Mouse (Mus musculus) urinary bladder, adult 2 months (tissue): Measurements from ENCODE around the gene Skida1. TPM values are rescaled to one million over a fixed set of nuclear protein-coding genes. Genes with fewer than 3 reads are reported as not detected.
A peak's percentile ranks its signal among the peaks of the same experiment; 100 is the strongest.

Source experiments
- DNase-seq: peaks from one replicate; pipeline ENCODE4 v3.0.0; 2022; ENCODE audit warnings: low spot score
- polyA plus RNA-seq: library from polyadenylated mRNA; depleted of rRNA; stranded (reverse); fragments of >200 nt; gene quantifications from 2 replicates; pipeline ENCODE4 v1.2.3, GENCODE M21; 2012

The Skida1 gene
- polyA plus RNA-seq, 1 experiment: 3.4 TPM

DNA sequence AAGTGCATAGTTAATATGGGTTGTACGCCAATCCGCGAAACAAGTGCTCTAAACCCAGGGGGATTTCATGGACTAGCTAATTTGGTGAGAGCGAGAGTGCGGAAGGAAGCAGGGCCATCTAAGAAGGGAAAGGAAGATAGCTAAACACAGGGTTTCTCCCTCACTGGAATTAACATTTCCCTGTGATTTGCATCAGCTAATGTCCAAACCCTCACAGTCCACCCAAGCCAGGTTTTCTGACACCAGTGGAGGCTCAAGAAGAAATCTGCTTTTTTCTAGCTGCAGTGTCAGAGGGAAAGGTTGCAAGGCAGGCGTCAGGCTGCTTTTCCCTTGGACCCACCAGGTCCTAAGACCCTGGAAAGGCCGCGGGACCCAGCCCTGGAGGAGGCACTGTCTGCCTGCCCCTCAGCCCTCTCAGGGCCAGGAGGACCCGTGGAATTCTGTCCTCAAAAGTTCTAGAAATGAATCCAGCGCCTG lies 9.9 kb downstream of the Skida1 start:
- no peak for DNase-seq

DNA sequence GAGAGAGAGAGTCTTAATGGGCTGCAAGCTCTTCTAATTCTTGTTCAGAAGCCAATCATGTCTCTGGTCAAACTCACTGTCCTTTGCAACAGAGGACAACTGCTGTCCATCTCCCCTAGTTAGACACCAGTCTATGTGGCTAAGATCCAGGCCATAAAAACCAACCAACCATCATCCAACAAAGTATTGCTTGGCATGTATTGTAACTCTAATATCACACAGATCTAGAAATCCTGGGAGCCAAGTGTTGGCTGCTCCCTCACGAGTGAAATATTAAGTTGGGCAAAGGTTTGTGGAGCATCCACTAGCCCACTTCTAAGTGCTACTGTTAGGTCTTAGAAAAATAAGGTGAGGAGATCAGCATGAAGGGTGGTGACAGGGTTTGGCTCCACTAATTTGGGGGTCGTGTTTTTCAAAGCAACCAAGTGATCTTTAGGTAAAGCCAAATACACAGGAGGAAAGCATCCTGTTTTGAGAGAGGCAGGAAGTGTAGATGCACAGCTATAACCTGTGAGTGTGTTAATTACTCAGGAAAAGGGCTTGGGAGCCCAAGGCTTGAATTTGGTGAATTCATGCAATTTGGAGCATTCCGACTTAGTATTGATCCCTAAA lies 10.6 kb downstream of the Skida1 start:
- DNase-seq: no peak

DNA sequence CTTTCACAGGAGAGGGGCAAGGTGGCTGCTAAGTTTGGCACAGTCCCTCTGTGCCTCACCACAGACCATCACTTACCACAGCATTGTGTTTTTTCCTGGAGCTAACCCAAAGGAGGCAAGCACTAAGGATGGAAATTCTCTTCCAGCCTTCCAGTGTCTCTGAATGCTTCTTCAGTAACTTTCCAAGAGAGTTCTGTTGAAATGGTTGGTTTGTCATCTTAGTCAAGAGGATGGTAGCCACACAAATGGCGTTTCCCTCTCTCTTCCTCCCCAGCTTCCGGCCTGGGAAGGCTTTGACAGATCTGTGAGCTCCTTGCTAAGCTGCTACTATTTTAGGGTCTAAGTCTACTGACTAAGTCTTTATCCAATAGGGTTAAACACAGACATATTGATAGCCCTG lies 11.4 kb downstream of the Skida1 start, which contains the start of gene A930004D18Rik:
Gene A930004D18Rik, minus strand, starts transcription at position 247 of the 400 bp plus-strand sequence.
- DNase-seq: no peak

DNA sequence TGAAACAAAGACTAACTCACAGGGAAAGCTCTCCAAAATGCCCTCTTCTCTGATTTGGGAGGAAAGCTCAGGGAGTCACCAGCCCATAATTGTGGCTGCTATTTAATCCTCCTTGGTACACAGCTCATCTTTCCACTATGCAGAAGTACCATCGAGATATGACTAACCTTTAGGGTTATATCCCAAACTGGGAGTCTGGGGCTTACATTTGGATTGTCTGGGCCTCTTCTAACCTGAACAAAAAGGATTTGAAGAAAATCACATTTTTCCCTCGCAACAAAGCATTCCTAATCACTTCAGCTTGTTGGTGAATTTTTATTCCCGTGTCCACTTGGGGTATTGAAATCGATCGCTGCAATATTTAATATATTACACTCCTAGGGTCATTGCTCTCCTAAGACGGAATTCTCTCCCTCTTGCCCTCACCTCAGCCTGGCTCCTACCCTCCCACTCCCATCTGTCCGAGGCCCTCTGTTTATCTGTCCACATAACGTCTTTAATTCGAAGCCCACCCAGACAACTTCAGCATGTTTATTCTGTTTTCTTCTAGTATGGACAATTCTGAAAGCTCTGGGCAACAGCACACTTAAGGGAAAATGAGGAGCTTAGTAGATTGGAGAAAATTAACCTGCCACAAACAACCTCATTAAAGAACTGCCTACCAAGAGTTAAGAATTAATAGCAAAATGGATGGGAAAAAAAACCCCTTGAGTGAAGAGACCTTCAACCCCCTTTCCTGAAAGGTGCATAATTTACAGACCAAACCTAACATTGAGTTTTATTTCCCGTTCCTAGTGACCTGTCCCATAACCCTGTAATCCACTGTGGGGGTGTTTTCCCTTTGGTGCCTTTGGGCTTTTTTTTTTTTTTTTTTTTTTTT lies 14.2 kb downstream of the Skida1 start:
- DNase-seq: no peak

DNA sequence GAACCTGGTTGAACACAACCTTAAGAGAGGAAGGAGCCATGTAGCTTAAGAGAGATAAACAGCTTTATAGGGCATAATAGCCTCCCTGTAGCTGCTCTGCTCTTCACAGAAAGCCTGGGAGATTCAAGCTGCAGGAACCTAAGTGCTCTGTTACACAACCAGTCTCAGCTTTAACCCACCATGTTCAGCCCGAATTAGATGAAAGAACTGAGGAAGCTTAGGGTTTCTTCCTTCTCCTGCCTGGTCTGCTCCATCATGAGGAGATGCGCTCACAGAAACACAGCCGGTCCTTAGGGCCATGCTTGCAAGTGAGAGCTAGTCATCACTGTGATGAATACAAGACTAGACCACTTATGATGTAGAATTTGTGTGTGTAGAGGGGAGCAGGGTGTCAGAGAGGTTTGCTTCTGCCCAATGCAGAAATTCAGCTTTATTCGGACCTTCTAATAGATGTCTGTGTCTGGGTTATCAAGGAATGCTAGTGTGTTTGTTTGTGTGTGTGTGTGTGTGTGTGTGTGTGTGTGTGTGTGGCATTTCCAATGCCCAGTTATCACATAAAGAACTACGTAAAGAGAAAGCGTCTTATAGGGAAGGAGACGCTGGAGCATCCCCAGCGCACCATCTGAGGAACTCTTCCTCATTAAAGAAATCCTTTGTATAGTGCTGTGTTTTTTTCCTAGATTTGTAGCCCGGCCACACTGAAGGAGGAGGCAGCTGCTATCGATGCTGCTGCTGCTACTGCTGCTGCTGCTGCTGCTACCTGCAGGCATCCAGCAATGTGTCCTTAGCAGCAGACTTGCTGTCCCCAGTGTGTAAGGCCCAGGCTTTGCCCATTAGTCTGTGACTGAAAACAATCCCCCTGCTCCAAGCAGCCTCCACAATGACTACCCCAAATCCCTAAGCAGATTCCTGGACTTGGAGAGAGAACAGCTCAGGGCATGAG lies 15.4 kb downstream of the Skida1 start:
- no peak for DNase-seq

DNA sequence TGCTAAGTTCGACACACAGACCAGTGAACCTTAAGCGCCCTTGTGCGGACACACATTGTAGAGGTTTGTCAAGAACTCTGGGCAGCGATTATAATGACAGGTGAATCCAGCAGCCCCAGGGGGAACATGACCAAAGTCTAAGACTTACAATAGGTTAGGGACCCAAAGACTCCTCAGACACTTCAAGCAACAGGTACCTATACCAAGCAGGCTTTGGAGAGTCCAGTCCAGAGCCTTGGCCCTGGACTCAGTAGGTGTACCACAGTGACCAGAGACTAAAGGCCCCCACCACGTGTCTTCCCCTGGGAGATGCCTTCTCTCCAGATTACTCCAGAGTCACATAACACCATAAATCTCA lies 16.3 kb downstream of the Skida1 start:
- DNase-seq: no peak

DNA sequence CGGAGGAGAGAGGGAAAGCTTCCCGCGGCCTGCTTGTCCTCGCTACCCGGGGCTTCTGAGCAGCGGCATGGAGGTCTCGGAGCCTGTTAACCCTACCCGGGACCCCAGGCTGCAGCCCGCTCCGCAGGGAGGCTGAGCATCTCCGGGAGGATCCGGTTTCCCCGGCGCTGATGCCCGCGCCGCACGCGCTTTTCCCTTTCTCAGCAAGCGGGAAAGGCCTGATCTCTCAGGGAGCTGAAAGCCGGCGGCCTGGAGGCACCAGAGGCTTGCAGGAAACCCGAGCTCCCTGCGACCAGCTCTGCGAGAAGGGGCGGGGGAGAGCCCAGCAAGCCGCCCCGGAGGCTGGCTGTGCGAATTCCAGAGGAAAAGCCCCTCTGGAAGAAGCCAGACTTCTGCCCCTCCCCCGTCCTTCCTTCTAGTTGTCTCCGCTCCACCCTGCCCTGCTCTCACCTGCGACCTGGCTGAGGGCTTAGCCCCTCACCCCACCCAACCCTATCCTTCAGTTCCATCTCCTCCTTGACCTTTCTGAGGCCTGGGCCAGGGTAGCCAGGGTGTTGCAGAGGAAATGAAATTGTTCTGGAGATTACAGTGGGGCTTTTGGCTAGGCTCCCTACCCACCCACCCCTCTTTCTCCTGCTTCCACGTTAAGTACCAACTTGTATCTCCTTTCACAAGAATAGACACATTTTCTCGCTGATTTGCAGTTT lies 16.9 kb downstream of the Skida1 start:
- DNase-seq: peak; percentile 54

DNA sequence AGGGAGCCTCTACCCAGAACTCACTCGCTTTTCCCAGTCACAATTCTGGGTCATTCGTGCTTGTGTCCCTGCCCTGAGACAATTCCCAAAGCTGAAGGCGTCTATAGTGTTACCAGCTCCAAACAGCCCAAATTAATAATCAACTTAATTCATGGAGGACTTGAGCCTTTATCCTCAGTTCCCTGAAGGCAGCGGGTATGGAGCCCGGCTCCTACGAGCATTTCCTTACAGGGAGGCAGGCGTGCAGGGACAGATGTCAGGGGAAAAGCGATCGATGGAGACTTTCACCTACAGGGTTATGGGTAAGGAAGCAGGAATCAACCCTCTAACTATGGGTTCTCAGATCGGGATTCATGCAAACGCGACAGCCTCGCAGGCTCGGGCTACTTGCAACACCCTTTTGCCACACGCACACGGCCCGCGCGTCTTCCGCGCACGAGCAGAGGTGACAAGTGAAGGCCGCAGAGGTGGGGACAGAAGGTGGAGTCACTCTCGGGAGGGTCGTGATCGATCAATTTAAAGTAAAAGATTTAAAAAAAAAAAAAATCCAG lies 17.5 kb downstream of the Skida1 start:
- peak; percentile 34 for DNase-seq

DNA sequence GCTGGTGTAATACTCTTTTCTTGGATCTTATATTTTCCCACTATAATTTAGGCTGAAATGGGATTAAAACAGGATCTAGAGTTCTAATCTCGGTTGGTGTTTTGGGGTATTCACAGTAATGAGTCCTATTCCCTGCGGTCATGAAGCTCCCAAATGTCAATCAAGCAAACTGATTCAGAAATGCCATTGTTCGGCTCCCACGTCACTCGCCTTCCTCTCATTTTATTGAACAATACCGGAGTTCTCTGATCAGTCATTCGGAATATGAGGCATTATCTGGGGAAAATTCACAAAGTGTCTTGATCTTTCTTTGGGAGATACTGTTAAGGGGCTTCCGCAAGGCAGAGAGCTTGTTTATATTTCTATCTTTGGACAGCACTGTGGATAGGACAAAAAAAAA lies 18.3 kb downstream of the Skida1 start:
- DNase-seq: no peak

DNA sequence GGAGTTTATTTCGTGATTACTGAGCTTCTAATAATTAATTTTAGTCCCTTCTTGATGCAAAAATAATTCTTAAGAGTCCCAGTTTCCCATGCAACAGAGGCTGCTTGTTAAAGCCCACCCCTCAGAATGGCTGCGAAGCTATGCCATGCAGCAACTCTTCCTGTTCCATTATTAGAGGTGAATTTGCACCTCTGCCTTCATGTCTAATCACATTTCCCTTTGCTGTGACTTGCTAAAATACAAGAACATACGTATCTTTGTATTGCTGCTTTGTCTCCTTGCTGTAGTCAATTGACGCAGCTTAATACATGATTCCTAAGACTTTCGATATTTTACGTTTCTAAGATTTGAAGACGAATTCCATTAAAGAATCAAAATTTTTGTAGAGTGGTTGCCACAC lies 19.2 kb downstream of the Skida1 start:
- no peak for DNase-seq

DNA sequence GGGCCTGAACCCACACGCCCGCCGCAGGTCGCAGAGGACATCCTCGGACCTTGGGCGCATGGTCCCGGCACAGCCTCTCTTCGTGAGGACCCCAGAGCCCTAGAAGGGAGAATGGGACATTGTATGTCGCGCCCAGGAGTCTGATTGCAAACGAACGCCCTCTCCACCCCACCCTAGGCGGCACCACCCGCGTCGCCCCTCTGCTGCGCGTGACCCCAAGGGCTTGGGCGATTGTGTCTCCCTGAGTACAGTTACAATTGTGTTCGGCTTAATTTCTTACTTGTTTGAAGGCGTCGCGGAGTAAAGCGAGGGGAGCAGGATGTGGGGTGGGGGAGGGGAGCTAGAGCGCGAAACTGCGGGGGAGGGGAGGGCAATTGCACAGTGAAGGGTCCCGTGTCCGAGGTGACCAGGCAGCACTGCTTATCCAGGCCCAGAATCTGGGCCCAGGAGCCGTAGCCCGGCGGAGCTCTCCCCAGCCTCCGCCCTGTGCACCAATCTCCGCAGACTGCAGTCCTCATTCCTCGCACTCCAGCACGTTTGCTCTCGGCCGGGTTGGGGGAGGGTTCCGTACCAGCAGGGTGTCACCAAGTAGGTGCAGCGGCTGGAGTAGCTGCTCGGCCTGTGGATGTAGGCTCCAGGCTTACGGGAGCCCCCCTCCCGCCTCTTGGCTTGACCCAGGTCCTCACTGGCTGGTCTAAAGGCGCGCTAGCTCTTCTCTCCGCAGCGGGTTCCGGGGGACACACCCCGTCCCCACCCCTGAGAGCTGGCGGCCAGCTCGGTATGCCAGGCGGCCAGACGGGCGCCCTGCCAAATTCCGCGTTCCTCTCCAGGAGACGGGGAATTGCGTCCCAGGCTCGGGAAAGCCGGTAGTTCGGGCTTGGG lies 20.5 kb downstream of the Skida1 start:
- peak; percentile 91 for DNase-seq

DNA sequence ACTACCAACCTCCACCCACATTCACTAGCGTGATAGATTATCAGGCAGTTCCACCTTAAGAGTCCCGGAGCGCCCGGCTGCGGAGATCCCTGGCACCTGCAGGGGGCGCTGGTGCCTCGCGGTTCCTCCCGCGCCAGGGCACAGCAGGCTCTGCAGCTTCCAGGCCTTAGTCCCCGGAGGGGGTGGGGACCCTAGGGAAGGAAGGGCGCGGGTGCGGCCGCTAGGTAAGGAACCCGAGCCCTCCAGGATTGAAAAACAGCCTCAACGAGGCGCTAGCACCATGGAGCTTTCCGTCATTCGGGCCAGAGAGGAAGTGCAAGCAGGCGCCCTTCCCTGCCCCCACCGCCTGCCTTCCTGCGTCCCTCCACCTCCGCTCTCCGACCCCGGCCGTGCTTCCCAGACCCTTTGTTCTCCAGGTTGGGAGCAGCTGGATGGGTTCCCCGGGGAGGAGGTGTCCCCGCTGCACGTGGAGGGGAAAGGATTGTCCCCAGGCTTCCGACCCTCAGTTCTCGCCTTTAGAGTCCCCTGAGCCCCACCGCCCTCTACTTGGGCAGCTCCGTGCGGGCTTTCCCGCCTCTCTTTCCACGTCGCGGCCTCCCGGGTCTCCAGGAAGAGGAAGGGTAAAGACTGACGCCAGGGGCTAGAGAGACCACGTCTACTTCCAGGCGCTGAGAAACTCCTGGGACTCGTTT lies 21.3 kb downstream of the Skida1 start:
- DNase-seq: peak; percentile 97

DNA sequence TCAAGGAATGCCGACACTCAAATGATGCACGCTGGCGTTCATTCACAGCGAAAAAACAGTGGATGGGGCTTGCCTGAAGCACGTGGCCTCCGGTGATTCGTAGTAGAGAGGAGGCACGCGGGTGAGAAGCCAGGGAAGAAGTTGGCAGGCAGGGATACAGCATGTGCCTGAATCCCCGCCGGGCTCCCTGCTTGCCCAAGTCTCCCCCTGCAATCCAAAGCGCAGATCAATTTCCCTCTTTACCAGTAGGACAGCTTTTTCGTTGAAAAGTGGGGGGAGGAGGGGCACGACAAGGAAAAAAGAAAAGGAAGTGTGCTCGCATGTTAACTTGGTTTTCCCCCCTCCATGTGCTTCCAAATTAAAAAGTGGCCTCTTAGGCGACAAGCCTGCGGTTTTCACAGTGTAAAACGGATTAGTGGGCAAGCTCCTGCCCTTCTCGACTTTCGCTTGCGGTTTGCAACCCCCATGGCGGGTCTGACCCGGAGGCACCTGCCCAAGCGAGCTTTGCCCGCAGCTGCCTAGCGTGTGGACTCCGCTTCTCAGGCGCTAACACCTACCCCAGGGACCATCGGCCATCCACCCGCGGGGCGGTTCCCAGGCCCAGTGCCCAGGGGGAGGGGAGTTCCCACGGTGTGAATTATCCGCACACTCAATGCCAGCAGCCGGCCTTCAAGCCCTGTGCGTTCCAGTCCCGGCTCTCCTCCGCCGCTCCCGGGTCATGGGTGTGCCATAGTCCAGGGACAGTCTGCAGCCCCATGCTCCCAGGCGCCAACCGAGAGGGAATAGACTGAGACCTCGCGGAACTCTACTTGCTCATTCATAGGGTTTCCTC lies 22.5 kb downstream of the Skida1 start:
- peak; percentile 53 for DNase-seq

DNA sequence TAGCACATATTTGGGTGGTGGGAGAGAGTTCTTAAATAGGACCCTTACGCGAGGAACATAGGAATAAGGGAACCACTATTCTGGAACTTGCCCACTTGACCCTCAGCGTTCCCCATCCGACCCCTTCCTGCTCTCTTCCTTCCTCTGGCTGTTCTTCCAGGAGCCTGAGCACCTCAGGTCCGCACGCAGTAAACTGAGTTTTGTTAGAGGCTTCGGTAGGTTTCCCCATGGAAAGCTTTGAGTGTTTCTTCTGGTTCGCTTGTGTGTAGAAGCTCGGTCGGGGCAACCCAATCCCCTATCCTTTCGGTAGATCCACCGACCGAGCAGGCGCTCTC lies 23.1 kb downstream of the Skida1 start:
- no peak for DNase-seq

DNA sequence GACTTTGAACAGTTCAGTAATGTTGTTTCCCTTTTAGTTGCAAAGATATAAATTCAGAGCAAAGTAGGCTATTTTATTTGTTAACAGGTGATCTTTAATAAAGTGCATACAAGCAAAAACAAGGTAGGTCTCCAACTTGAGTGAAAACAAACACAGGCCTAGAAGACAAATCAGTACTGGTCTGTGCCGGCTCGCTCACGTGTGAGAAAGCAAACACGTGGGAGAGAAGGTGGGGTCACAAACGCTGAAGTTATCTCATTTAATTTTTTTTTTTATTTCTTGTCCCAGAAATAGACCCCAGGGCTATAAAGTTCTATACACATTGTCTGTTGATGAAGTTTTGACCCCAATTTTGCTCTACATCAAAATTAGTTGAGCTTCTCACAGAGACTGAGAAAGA lies 23.7 kb downstream of the Skida1 start:
- no peak for DNase-seq

DNA sequence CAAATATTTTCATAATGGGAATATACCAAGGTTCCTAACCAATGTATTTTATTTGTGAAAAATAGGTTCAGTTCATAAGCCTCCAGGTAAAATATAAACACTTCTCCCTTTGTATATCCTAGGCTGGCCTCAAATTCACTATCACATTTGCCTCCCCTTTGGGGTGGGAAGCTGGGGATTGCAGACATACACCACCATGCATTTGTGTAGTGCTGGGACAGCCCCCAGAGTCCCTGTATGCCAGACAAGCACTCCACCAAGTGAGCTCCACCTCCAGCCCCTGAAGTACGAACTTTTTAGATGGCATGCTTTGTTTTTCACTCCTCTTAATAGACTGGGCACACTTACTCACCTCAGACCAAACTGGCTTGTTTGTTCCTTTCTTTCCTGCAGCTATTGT lies 26.0 kb downstream of the Skida1 start:
- no peak for DNase-seq

DNA sequence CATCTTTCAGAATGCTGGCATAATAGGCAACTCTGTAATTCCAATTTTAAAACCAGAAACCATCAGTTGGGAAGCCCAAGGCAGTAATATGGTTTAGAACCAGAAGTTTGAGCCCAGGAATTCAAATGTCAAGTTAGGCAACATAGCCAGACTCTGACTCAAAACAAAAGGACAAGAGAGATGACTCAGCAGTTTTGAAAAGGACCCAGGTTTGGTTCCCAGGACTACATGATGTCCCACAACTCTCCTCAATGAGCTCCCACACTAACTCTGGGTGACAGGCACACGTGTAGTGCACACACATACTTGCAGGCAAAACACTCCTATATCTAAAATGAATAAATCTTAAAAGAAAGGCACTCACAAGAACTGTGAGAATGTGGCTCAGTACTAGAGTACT lies 29.7 kb downstream of the Skida1 start:
- no peak for DNase-seq

DNA sequence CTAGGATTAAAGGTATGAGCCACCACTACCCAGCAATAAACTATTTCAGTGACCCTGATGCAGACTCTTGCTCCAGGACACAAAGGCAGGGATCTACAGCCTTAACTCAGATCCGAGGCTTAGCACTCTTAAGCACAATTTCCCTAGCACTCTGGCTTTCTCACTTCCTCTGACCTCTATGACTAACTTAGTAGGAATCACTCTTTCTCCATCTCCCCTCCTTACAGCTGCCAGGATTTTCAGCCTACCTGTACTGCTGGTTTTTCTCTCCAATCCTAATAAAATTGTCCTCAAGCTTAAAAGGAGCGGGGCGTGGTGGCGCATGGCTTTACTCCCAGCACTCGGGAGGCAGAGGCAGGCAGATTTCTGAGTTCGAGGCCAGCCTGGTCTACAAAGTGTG lies 31.5 kb downstream of the Skida1 start:
- DNase-seq: no peak

DNA sequence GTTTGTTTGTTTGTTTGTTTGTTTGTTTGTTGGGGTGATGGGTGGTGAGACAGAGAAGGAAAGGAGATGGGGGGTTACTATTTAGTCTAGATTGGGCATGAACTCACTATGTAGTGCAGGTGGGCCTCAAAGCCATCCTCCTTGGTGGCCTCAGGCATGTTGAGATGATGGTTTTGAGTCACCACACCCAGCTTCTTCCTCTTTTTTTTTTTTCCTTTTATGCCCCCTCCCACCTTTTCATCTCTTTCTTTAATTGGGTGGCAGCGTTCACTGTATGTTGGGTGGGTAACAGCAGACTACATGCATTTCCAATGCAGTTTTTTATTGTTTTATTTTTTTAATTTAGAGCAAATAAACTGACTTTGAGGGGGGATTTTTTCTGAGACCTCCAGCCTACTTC lies 32.2 kb downstream of the Skida1 start:
- no peak for DNase-seq
